Mouse (Mus musculus): ENCODE measurements around the gene Slc2a1. TPM values are rescaled to one million over a fixed set of nuclear protein-coding genes. Genes with fewer than 3 reads are reported as not detected.

The Slc2a1 gene
- polyA plus RNA-seq, 1 experiment from 2014 or later: 96.7 TPM

MicroRNAs encoded within 50 kb of the gene (microRNA counts, 519-probe panel; counts per million panel counts)
- microRNA mmu-miR-1957: not detected

Small RNAs within 50 kb of the gene (microRNA-seq; reads per million reads assigned to microRNA genes)
- gene Mir1957a: not detected

Other genes with a start within 250 kb of the Slc2a1 start
- not detected in 2 replicates for gene Olfr1331, start 244.1 kb upstream of the Slc2a1 start, polyA plus RNA-seq (2014; fragmentation: Nextera tagmentation; extraction: Ambion mirVana)
- not detected in 2 replicates for gene Olfr1330, start 220.1 kb upstream of the Slc2a1 start, polyA plus RNA-seq (2014; fragmentation: Nextera tagmentation; extraction: Ambion mirVana)
- not detected in 2 replicates for gene Olfr1329, start 191.2 kb upstream of the Slc2a1 start, polyA plus RNA-seq (2014; fragmentation: Nextera tagmentation; extraction: Ambion mirVana)
- not detected in 2 replicates for gene Olfr1328, start 170.1 kb upstream of the Slc2a1 start, polyA plus RNA-seq (2014; fragmentation: Nextera tagmentation; extraction: Ambion mirVana)
- gene Lao1, start 147.1 kb upstream of the Slc2a1 start, polyA plus RNA-seq (2014; fragmentation: Nextera tagmentation; extraction: Ambion mirVana): 0.11 and 0.42 TPM in 2 replicates
- gene Zfp691, start 65.5 kb downstream of the Slc2a1 start, polyA plus RNA-seq (2014; fragmentation: Nextera tagmentation; extraction: Ambion mirVana): 4.2 and 4.3 TPM in 2 replicates
- gene Ermap, start 81.3 kb downstream of the Slc2a1 start, polyA plus RNA-seq (2014; fragmentation: Nextera tagmentation; extraction: Ambion mirVana): 0.41 and 0.94 TPM in 2 replicates
- 290 and 301 TPM in 2 replicates for gene Svbp, start 86.6 kb downstream of the Slc2a1 start, polyA plus RNA-seq (2014; fragmentation: Nextera tagmentation; extraction: Ambion mirVana)
- 0.22 and 0.48 TPM in 2 replicates for gene Tmem269, start 109.5 kb downstream of the Slc2a1 start, polyA plus RNA-seq (2014; fragmentation: Nextera tagmentation; extraction: Ambion mirVana)
- gene AU022252, start 124.0 kb downstream of the Slc2a1 start, polyA plus RNA-seq (2014; fragmentation: Nextera tagmentation; extraction: Ambion mirVana): 25.5 and 28.8 TPM in 2 replicates
- 8.0 and 9.5 TPM in 2 replicates for gene P3h1, start 124.2 kb downstream of the Slc2a1 start, polyA plus RNA-seq (2014; fragmentation: Nextera tagmentation; extraction: Ambion mirVana)
- 0.13 and 0.35 TPM in 2 replicates for gene Cldn19, start 146.7 kb downstream of the Slc2a1 start, polyA plus RNA-seq (2014; fragmentation: Nextera tagmentation; extraction: Ambion mirVana)
- gene Ybx1, start 185.9 kb downstream of the Slc2a1 start, polyA plus RNA-seq (2014; fragmentation: Nextera tagmentation; extraction: Ambion mirVana): 963 and 964 TPM in 2 replicates
- 84.1 and 95.8 TPM in 2 replicates for gene Ppih, start 211.8 kb downstream of the Slc2a1 start, polyA plus RNA-seq (2014; fragmentation: Nextera tagmentation; extraction: Ambion mirVana)

All from forebrain, embryonic 14.5 days (tissue).